Mouse (Mus musculus) adrenal gland, postnatal 14 days (tissue): ENCODE measurements around the gene Aif1. TPM values are rescaled to one million over a fixed set of nuclear protein-coding genes. Genes with fewer than 3 reads are reported as not detected.
A peak's percentile ranks its signal among the peaks of the same experiment; 100 is the strongest.
"Not testable (repeated sequence)": the region's sequence is repeated elsewhere in the genome, so short reads cannot be mapped to it uniquely, and the experiment has no call there.

Experiments used
- DNase-seq: peaks from one replicate; pipeline ENCODE4 v3.0.0; 2021; ENCODE audit warnings: mixed read lengths
- total RNA-seq: library from RNA; stranded (reverse); gene quantifications from 2 replicates; pipeline ENCODE4 v1.2.3, GENCODE M21; 2021

The Aif1 gene
- total RNA-seq, 1 experiment from 2014 or later, result 3.3 TPM

- DNase-seq, result no peak
Observed at GRCm38 (mm10) chr17:35146139-35146538, 29.7 kb downstream of the Aif1 start.

GRCm38 (mm10) chr17:35141971-35142370, 33.9 kb downstream of the Aif1 start:
- peak; percentile 92 for DNase-seq

GRCm38 (mm10) chr17:35140490-35140996, 35.3 kb downstream of the Aif1 start:
- peak; percentile 79 for DNase-seq

GRCm38 (mm10) chr17:35139269-35139668, 36.6 kb downstream of the Aif1 start:
- DNase-seq, result peak; percentile 54

GRCm38 (mm10) chr17:35135591-35136320, 40.1 kb downstream of the Aif1 start:
- no peak for DNase-seq

- peak; percentile 97 for DNase-seq
Observed at GRCm38 (mm10) chr17:35134801-35135590, 40.9 kb downstream of the Aif1 start, which contains the start of gene Bag6. TSS of gene Bag6 (plus strand) at chr17:35135178.

- DNase-seq, result no peak
Observed at GRCm38 (mm10) chr17:35133517-35133916, 42.4 kb downstream of the Aif1 start.

- no peak for DNase-seq
Observed at GRCm38 (mm10) chr17:35132174-35132560, 43.7 kb downstream of the Aif1 start.

- DNase-seq, result no peak
Observed at GRCm38 (mm10) chr17:35131500-35132173, 44.2 kb downstream of the Aif1 start, which contains the start of gene Apom. TSS of gene Apom (minus strand) at chr17:35132050.

- DNase-seq, result no peak
Observed at GRCm38 (mm10) chr17:35131038-35131437, 44.8 kb downstream of the Aif1 start.

- DNase-seq, result no peak
Observed at GRCm38 (mm10) chr17:35128996-35129395, 46.9 kb downstream of the Aif1 start.

- DNase-seq, result peak; percentile 40
Observed at GRCm38 (mm10) chr17:35127017-35127416, 48.9 kb downstream of the Aif1 start.

- DNase-seq, result peak; percentile 89
Observed at GRCm38 (mm10) chr17:35126206-35126611, 49.7 kb downstream of the Aif1 start, which contains the start of gene D17H6S53E. TSS of gene D17H6S53E (plus strand) at chr17:35126373.

GRCm38 (mm10) chr17:35125578-35125977, 50.3 kb downstream of the Aif1 start:
- DNase-seq, result no peak

GRCm38 (mm10) chr17:35125081-35125480, 50.8 kb downstream of the Aif1 start:
- no peak for DNase-seq

GRCm38 (mm10) chr17:35124261-35124896, 51.5 kb downstream of the Aif1 start:
- not testable (repeated sequence) for DNase-seq

GRCm38 (mm10) chr17:35123287-35123686, 52.6 kb downstream of the Aif1 start:
- not testable (repeated sequence) for DNase-seq

- peak; percentile 77 for DNase-seq
Observed at GRCm38 (mm10) chr17:35121871-35122303, 54.0 kb downstream of the Aif1 start, which contains the start of gene Csnk2b. TSS of gene Csnk2b (minus strand) at chr17:35122053.

- DNase-seq, result peak; percentile 99
Observed at GRCm38 (mm10) chr17:35121143-35121799, 54.6 kb downstream of the Aif1 start, which contains the start of gene Gpank1. TSS of gene Gpank1 (plus strand) at chr17:35121455.
